ENCODE assay signal across 8 mouse cellular contexts in the genomic region with DNA sequence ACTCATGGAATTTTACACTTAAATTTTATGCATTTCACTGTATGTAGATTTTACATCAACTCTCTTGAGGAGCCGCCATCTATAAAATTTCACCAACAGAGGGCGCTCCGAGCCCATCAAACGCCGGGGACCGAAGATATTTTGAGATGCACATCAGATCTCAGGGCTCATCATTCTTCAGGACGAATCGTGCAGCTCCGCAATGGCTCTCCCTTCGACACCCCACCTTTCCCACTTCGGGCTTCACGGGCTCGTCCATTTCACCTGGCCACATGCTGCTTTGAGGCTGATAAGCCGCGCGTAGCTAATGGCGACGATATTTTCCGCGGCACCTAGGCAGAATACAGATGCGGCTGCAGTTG. TPM values are rescaled to one million over a fixed set of nuclear protein-coding genes. Genes with fewer than 3 reads are reported as not detected.
DNase-seq lines count a peak whose midpoint lies in the region; ATAC-seq lines count a peak whose summit lies in the region.

No protein-coding gene starts in this region.

- H3K4me2 ChIP-seq in hindbrain, embryonic 13.5 days = peak overlapping the region; percentile 98

- peak; percentile 7; the same call in 1 of the 2 replicates for ATAC-seq in hindbrain, embryonic 13.5 days (ENCODE audit: low FRiP score)

- DNase-seq in NIH3T3 (ENCODE audit: low read depth) = peak; percentile 95
- DNase-seq in cerebellum, adult 9-11 months = peak; percentile 80
- peak; percentile 63 to 77 for DNase-seq in frontal cortex, postnatal 14 days (ENCODE audit: low spot score in 2 of 2)
- peak; percentile 80 to 82 for DNase-seq in layer of hippocampus, postnatal 14 days (ENCODE audit: low spot score in 2 of 2)
- DNase-seq in lung, postnatal 10 days = peak; percentile 78
- DNase-seq in ovary, postnatal 36 days (ENCODE audit: low spot score) = peak; percentile 56
- DNase-seq in thymus, postnatal 25 days = peak; percentile 66

- H3K9ac ChIP-seq in hindbrain, embryonic 13.5 days = peak overlapping the region; percentile 94

- H3K27ac ChIP-seq in hindbrain, embryonic 13.5 days = peak overlapping the region; percentile 94

- no peaks in the 10 kb centered on the region for H3K36me3 ChIP-seq in hindbrain, embryonic 13.5 days

- peaks cover 28% of the 10 kb centered on the region for H3K4me1 ChIP-seq in hindbrain, embryonic 13.5 days (replicated peaks)

- H3K9me3 ChIP-seq in hindbrain, embryonic 13.5 days = no peaks in the 10 kb centered on the region

- H3K4me3 ChIP-seq in hindbrain, embryonic 13.5 days = peak overlapping the region; percentile 79

- 0% methylated on average over 21 of the region's 21 CpGs for WGBS in hindbrain, embryonic 13.5 days

- 0 out of 2 replicates have a peak, but pooled peaks cover 2% of the 10 kb centered on the region for H3K27me3 ChIP-seq in hindbrain, embryonic 13.5 days

RNA-seq across cellular contexts. Expression of gene Kif26b, which starts 1.8 kb away (rescaled TPM):
- 8.7 and 9.3 TPM in 2 replicates for polyA plus RNA-seq in hindbrain, embryonic 13.5 days (2015; fragmentation: Nextera tagmentation; extraction: Ambion mirVana)
- 10 to 100 TPM; 25.9 to 27.3 TPM for total RNA-seq in layer of hippocampus, postnatal 14 days (2021)

Comparison
In these comparisons a context has a peak if more than half of its experiments do, and no peak if none do; other contexts are left out.
1. Peak in every context shown above with its lines: DNase-seq, ATAC-seq, H3K4me3 ChIP-seq and H3K27ac ChIP-seq.